Mouse (Mus musculus): ENCODE data around the gene Atxn2. TPM values are rescaled to one million over a fixed set of nuclear protein-coding genes. Genes with fewer than 3 reads are reported as not detected.
A peak's percentile ranks its signal among the peaks of the same experiment; 100 is the strongest.
"Not testable (repeated sequence)": the region's sequence is repeated elsewhere in the genome, so short reads cannot be mapped to it uniquely, and the experiment has no call there.

The Atxn2 gene
- total RNA-seq (2017): 24.4 to 49.0 TPM (median 40.7 TPM) in 3 replicates

DNA sequence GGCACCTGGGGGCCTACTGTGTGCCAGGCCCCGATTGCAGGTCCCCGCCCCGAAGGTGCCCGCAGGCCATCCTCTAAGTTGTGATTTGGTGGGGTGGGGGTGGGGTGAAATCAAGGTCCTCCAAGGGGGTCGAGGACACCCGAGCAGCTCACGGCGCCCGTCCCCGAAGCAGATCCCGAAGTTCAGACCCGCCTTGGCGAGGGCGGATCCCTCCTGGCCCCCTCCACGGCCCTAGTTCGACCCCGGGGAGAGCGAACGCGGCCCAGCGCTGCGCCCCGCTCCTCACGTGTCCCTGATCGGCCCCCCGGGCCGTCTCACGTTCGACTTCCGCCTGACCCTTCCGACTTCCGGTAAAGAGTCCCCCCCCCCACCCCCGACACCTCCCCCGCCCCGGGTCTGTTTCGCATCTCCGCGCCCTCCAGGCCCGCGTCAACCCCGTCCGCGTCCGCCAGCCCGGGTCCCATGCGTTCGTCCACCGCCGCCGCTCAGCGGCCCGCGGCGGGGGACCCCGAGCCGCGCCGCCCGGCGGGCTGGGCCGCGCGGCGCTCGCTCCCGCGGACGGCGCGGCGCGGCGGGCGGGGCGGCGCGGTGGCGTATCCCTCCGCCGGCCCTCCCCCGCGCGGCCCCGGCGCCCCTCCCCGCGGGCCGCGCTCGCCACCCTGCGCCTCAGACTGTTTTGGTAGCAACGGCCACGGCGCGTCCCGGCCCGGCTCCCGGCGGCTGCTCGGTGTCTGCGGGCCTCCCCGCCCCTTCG is at the start of gene Atxn2:
TSS of gene Atxn2 (plus strand) at position 164 of the 754 bp plus-strand sequence.
- peak; percentile 69 for ATAC-seq (replicated peaks; ENCODE audit: insufficient number of reproducible peaks, low FRiP score, low TSS enrichment, poor library complexity, severe bottlenecking)

DNA sequence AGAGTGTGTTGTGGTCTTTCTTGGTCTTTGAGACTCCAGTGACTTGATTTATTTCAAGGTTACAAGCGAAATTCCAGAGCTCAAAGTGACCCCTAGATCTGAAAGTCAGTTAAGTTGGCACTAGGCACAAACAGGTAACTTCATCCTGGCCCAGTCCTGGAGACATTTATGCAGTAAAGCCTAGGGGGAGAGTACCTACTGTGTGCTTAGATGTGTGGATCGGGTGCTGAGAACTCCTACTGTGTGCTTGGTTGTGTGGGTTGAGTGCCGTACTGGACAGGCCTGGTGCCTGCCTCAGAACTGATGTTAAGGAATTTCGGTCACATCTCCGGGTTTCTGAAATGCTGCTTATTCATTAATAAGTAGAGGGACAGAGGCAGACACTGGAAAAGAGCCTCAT is 49.6 kb upstream of the Atxn2 start:
- no peak for ATAC-seq (replicated peaks; ENCODE audit: insufficient number of reproducible peaks, low FRiP score, low TSS enrichment, poor library complexity, severe bottlenecking)

DNA sequence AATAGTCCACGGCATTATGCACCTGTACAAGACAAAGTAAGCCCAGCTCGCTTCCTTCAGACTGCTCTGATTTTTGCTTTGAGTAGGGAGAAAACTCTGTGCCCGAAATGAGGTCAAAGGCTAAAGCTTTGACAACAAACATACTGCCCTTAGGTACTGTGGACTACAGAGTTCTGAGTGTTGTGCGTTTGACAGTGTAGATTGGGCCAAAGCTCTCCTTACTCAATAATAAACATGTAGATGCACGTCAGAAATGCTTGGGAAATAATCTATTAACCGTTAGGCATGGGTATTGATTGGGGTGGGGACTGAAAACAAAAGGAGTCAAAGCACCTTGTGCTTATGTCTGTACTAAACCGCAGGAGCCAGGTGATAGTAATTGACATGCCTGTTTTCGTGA is 47.7 kb upstream of the Atxn2 start:
- ATAC-seq (replicated peaks; ENCODE audit: insufficient number of reproducible peaks, low FRiP score, low TSS enrichment, poor library complexity, severe bottlenecking): no peak

DNA sequence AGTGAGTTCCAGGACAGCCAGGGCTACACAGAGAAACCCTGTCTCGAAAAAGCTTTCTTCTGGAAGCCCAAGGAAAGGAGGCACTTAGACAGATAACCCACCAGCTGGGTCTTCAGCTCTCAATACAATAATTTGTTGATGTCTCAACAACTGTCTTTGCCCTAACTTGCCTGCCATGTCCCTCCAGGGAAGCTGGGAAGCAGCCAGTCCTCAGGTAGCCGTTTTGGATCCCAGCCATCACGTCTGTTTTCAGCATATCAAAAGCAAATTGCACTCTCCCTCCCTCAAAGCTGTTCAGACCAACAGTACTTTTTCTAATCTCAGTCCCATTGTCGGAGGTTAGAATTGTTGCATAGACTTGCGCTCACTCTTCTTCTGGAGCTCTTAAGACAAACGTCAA is 47.1 kb upstream of the Atxn2 start:
- ATAC-seq (replicated peaks; ENCODE audit: insufficient number of reproducible peaks, low FRiP score, low TSS enrichment, poor library complexity, severe bottlenecking): no peak

DNA sequence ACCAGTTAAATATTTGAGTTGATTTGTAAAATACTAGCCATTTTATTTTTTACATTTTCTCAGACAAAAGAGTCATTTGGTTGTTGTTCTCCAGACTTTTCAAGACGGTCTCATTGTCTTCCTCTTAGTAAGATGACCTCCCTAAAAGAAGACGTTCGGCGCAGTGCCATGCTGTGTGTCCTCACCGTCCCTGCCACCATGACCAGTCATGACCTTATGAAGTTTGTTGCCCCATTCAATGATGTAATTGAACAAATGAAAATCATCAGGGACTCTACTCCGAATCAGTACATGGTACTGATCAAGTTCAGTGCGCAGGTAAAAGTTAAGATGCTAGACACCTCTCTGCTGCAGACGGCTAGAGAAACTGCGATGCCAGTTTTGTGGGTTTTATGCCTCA is 46.2 kb upstream of the Atxn2 start:
- no peak for ATAC-seq (replicated peaks; ENCODE audit: insufficient number of reproducible peaks, low FRiP score, low TSS enrichment, poor library complexity, severe bottlenecking)

DNA sequence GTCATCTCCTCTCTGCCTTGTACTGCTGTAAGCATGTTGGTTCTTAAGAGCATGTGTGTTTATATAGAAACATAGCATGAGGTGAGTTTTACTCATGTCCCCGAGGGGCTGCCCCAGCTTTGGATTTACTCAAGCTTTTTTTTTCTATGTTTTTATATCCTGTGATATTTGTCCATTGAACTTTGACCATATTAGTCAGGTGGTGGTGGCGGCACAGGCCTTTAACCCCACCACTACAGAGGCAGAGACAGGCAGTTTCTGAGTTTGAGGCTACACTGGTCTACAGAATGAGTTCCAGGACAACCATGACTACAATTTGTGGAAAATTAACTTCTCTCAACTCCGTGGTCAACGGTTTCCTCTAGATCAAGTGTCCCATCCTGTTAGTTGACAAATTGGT is 44.1 kb upstream of the Atxn2 start:
- ATAC-seq (replicated peaks; ENCODE audit: insufficient number of reproducible peaks, low FRiP score, low TSS enrichment, poor library complexity, severe bottlenecking): no peak

DNA sequence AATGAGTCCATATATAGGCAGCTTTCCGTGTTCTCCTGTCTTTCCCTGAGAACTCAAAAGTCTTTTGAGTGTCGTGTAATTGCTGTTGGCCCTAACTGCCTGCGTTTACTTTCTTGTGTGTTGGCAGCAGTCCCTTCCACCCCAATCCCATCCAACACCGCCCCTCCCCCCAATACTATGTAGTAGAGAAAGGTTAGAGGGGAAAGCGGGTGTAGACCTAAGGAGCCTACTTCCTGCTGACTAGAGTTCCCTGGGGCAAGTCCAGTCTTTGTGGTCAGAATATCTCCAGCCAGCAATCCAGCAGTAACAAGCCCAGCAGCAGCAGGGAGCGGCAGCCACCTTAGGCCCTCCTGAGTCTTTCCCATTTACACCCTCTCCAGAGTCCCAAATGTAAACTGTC is 42.7 kb upstream of the Atxn2 start:
- ATAC-seq (replicated peaks; ENCODE audit: insufficient number of reproducible peaks, low FRiP score, low TSS enrichment, poor library complexity, severe bottlenecking): no peak

DNA sequence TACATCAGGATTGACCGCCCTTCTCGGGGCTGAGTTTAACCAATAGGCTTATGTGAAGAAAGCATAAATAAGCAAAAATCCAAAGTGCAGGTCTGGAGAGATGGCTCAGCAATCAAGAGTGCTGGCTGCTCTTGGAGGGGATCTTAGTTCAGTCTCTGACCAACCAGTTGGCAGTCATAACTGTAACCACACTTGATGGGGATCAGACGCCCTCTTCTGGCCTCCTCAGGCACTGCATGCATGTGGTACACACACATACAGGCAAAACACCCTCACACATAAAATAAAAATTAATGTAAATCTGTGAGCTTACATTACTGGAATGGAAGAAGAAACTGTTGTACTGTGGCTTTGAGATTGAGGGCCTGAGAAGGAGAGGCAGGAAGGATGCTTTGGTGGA is 40.7 kb upstream of the Atxn2 start:
- no peak for ATAC-seq (replicated peaks; ENCODE audit: insufficient number of reproducible peaks, low FRiP score, low TSS enrichment, poor library complexity, severe bottlenecking)

DNA sequence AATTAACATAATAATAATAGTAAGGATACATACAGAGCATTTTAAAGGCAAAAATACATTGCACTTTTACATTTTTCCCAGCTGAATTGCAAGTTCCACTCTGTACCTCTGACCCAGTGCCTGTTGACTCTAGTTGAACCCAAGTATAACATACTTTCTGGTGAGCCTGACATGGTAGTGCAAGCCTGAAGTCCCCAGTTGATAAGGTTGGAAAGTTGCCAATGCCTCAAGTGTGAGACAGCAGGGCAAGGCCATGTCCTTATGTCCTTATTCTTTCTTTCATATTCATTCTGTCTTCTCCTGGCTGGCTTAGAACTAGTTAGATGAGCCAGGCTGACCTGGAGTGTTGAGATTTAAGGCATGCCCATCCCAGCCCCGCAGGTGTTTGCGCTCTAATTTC is 28.9 kb upstream of the Atxn2 start:
- ATAC-seq (replicated peaks; ENCODE audit: insufficient number of reproducible peaks, low FRiP score, low TSS enrichment, poor library complexity, severe bottlenecking): no peak

DNA sequence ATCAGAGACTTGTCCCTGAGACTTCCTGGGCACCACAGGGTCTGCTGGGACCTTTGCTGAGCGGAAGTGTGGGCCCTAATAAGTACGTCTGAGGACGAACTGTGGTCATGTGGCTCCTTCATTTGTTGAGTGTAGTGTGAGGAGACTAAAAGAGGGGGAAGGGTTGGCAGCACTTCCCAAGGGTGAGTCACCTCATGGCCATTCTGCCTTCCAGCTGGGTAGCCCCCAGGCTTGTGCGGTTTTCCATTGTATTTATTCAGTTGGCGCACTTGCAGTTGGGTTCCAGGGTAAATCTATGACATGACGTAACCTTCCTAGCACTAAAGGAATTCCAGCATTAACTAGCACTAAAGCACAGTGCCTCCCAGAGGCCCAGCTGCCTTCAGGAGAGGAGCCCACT is 25.6 kb upstream of the Atxn2 start:
- ATAC-seq (replicated peaks; ENCODE audit: insufficient number of reproducible peaks, low FRiP score, low TSS enrichment, poor library complexity, severe bottlenecking): no peak

DNA sequence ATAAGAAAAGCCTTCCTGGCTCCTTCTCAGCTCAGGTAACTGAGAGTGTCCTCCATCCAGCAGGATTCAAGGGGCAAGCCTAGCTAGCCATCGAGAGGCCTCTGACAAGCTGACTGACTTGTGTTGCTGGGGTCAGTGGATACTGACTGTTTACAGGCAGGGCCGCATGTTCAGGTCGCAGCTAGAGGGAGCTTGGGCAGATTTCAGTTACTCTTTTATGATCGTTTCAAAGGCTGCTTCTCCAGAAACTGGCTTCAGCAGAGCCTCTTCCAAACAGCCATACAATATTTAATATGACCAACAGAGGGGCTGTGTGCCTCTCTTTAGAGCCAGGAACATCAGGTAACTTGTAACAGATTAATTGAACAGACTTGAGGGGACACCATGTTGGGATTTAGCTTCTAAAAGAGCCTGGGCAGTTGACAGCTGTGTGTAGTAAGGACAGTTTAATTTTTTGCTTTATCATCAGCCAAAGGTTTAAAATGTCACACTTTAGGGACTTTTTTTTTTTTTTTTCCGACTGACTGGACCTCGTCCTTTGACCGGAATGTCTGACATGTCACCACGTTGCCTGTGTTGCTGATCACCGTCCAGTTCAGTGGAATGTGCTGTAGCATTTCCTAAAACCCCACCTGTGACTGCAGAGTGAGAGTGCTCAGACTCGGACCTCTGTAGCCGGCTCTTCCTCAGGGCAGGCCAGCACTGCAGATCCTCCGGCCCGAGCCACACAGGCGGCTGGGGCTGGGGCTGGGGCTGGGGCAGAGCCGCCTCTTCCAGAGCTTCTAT is 24.8 kb upstream of the Atxn2 start:
- no peak for ATAC-seq (replicated peaks; ENCODE audit: insufficient number of reproducible peaks, low FRiP score, low TSS enrichment, poor library complexity, severe bottlenecking)

DNA sequence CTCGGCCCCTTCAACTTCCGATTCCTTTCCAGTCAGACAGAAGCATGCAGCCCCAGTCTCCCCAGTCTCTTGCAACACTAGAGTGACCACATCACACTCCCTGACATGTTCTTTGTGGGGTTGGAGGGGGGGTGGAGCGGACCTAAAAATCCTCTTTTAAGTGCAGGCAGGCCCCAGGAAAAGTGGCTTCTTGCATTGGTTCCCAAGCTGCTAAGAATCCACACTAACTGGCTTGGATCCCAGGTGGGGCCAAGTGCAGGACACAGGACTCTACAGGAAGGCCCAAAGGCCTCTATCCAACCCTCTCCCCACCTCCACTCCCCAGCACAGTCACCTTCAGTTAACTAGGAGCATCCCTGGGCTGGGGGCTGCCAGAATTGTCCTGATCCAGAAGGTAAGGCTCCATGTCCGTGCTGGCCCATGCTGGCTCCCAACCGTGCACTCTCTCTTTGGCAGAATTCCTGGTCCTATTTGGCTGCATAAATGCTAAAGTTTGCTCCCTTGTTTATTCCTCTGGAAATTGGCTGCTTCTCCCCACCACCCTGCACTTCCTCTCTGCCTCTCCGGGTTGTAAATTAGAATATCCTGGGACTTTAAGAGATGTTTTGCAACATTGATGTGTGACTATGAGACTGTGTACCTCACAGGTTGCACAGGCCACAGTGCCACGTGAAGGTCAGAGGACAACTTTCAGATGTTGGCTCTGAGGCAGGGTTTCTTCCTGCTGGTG is 20.5 kb upstream of the Atxn2 start:
- ATAC-seq (replicated peaks; ENCODE audit: insufficient number of reproducible peaks, low FRiP score, low TSS enrichment, poor library complexity, severe bottlenecking): no peak

DNA sequence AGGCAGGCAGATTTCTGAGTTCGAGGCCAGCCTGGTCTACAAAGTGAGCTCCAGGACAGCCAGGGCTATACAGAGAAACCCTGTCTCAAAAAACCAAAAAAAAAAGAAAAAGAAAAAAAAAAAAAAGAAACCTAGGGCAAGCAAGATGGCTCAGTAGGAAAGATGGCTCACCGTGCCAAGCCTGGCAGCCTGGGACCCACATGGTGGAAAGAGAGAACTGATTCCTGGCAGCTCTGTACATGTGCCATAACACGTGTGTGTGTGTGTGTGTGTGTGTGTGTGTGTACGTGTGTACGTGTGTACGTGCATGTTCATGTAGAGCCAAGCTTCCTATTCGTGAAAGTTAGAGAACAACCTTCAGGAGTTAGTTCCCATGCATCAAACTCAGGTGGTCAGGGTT is 19.7 kb upstream of the Atxn2 start:
- ATAC-seq (replicated peaks; ENCODE audit: insufficient number of reproducible peaks, low FRiP score, low TSS enrichment, poor library complexity, severe bottlenecking): not testable (repeated sequence)

DNA sequence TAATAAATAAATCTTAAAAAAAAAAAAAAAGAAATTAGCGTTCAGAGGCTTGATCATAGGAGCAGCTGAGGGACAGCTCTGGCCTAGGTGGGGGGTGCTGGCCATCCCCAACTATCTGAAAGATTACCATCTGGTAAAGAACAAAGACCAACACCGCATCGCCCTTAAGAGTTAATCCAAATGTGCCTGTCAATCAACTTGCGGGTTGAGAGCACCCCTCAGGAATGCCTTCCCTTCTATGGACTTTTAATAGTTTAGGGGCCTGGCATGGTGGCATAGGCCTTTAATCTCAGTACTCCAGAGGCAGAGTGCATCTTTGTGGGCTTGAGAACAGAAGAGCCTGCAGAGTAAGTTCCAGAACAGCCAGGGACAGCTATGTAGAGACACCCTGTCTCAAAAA is 18.2 kb upstream of the Atxn2 start:
- ATAC-seq (replicated peaks; ENCODE audit: insufficient number of reproducible peaks, low FRiP score, low TSS enrichment, poor library complexity, severe bottlenecking): no peak

DNA sequence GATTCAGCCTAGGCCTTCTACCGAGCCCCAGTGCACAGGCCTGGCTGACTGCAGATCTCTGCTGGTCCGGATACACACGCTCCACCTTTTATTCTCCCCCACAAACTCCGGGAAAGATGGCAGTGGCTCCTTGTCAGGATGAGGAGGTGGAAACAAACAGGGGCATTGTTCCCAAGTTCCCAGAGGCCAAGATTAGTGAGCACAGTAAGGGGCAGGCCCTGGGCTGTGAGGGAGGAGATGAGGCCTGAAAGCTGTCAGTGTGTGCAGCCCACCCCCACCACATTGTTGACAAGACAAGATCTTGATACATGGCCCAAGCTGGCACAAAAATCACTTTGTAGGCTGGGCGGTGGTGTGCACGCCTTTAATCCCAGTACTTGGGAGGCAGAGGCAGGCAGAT is 14.4 kb upstream of the Atxn2 start:
- ATAC-seq (replicated peaks; ENCODE audit: insufficient number of reproducible peaks, low FRiP score, low TSS enrichment, poor library complexity, severe bottlenecking): no peak

DNA sequence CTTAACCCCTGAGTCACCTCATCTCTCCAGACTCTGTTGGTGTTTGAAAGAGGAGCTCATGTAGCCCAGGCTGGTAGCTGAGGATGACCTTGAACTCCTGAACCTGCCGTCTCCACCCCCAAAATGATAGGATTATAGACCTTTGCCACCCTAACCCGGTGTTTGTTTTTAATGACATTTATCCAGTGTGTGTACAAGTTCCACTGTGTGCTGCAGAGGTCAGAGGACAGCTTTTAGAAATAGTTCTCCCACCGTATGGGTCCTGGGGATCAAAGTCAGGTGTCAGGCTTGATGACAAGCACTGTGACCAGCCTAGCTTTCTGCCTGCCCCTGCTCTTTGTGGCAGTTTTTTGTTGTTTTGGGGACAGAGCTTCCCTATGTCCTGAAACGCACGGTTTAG is 11.2 kb upstream of the Atxn2 start:
- ATAC-seq (replicated peaks; ENCODE audit: insufficient number of reproducible peaks, low FRiP score, low TSS enrichment, poor library complexity, severe bottlenecking): no peak

DNA sequence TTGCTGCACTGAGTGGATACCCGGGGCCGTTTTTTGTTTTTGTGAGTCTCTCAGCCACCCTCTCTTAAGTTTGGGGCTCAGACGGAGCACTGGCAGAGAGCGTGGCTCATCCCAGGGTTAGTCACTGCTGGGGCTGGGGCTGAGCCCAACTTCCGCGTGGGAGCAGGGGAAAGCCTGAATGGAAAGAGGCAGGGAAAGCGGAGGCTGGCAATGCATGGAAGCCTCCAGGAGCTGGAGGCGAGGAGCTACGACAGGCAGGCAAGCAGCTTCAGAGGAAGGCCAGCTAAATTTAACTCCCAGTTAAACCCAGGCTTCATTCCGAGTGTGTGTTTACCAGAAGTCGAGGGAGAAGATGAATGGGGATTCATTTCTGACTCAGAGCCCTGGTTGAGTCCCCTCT is 10.6 kb upstream of the Atxn2 start:
- ATAC-seq (replicated peaks; ENCODE audit: insufficient number of reproducible peaks, low FRiP score, low TSS enrichment, poor library complexity, severe bottlenecking): no peak

DNA sequence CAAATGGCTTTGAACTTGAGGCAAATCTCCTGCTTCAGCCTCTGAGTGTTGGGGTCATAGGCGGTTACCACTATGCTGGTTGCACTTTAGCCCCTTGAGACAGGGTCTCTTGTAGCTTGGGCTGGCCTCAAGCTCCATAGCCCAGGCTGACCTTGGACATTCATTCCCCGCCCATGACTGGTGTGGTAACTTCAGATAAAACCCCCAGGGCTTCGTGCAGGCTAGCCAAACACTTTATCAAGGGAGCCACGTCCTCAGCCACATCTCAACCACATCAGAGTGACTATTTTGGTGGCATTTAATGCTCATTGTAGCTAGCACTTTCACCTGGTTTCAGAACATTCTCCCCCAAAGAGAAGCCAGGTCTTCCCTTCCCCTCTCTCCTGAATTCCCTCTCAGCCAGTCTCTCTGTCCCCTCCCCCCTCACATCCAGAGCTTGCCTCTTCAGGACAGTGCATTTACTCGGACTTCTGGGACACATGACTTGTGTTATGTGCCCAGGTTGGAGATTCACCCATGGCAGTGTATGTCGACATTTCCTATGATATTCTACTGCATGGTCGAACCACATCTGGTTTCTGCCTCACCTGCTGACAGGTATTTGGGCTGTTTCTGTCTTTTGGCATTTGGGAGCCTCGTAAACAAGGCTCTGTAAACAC is 9.9 kb upstream of the Atxn2 start:
- no peak for ATAC-seq (replicated peaks; ENCODE audit: insufficient number of reproducible peaks, low FRiP score, low TSS enrichment, poor library complexity, severe bottlenecking)

DNA sequence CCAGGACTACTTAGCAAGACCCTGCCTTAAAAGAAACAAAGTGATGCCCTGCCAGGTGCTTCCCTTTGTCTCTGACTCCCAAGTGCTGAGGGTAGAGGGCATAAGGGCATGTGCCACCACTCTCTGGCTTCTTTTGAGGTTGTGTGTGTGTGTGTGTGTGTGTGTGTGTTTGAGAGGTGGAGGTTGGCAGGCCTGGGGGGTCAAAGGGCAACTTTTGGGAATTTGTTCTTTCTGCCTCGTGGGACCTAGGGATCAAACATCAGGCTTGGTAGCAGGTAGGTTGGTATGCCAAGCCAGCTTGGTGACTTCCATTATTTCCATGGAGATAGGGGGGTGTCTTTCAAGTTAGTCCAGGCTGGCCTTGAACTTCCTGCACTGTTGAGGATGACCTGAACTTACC is 7.8 kb upstream of the Atxn2 start:
- ATAC-seq (replicated peaks; ENCODE audit: insufficient number of reproducible peaks, low FRiP score, low TSS enrichment, poor library complexity, severe bottlenecking): no peak
